Mouse (Mus musculus) lung, postnatal 0 days (tissue): ENCODE results near the gene Frs2. TPM values are rescaled to one million over a fixed set of nuclear protein-coding genes. Genes with fewer than 3 reads are reported as not detected.

Source experiments
- ATAC-seq: fragments of 200-750 bp; cut with Nextera tagmentation; 2 replicates; pipeline ENCODE4 v1.8.0; 2017; ENCODE audit warnings: moderate library complexity
- DNase-seq: peaks from one replicate; pipeline ENCODE4 v3.0.0-alpha.2; 2016; ENCODE audit warnings: low spot score
- H3K27ac ChIP-seq: fragments of 300-500 bp; sonication (generic); 2 replicates; pipeline ENCODE4 v1.5.1; 2014; ENCODE audit warnings: antibody characterized with exemption, mild to moderate bottlenecking, low read length, mixed read lengths
- H3K27me3 ChIP-seq: fragments of 300-500 bp; sonication (generic); replicated peaks from 2 replicates; pipeline ENCODE4 v1.6.1; 2014; ENCODE audit warnings: low read length, mixed read lengths; ENCODE audit not compliant: insufficient read depth
- H3K36me3 ChIP-seq: fragments of 300-500 bp; sonication (generic); 2 replicates; pipeline ENCODE4 v1.6.1; 2014; ENCODE audit warnings: low read length, mixed read lengths; ENCODE audit not compliant: insufficient read depth
- H3K4me1 ChIP-seq: fragments of 300-500 bp; sonication (generic); 2 replicates; pipeline ENCODE4 v1.6.1; 2014; ENCODE audit warnings: antibody characterized with exemption, low read depth, low read length, mixed read lengths; ENCODE audit not compliant: insufficient read depth
- H3K4me2 ChIP-seq: fragments of 300-500 bp; sonication (generic); replicated peaks from 2 replicates; pipeline ENCODE4 v1.6.1; 2014; ENCODE audit warnings: low read depth, mild to moderate bottlenecking, low read length, moderate library complexity, mixed read lengths
- H3K4me3 ChIP-seq: fragments of 300-500 bp; sonication (generic); 2 replicates; pipeline ENCODE4 v1.5.1; 2014; ENCODE audit warnings: low read depth, low read length
- H3K9ac ChIP-seq: fragments of 300-500 bp; sonication (generic); replicated peaks from 2 replicates; pipeline ENCODE4 v1.6.1; 2014; ENCODE audit warnings: low read depth, mild to moderate bottlenecking
- H3K9me3 ChIP-seq: fragments of 300-500 bp; sonication (generic); 2 replicates; pipeline ENCODE4 v1.6.1; 2016; ENCODE audit warnings: low read length, mixed read lengths
- CTCF ChIP-seq: IDR thresholded peaks from 2 replicates; pipeline ENCODE4 v1.5.1; 2016; ENCODE audit warnings: antibody characterized with exemption, mild to moderate bottlenecking
- EP300 ChIP-seq: IDR thresholded peaks from 2 replicates; pipeline ENCODE4 v1.6.1; 2016; ENCODE audit warnings: antibody characterized with exemption, mild to moderate bottlenecking, control low read depth
- WGBS: fragments of 180-500 bp; shearing (Covaris S2); extraction: QIAGEN DNeasy Blood & Tissue Kit; methylation state at CpG from one replicate; pipeline ENCODE4 v1.1.7; 2014; 5-methylcytosine and 5-hydroxymethylcytosine counted together
- polyA plus RNA-seq: library from polyadenylated mRNA; unstranded; fragments of >200 nt; fragmentation: Nextera tagmentation; extraction: Ambion mirVana; gene quantifications from 2 replicates; pipeline ENCODE4 v1.2.1, GENCODE M21; 2015

Frs2 gene
- polyA plus RNA-seq, 1 experiment from 2014 or later: 18.8 TPM

DNA sequence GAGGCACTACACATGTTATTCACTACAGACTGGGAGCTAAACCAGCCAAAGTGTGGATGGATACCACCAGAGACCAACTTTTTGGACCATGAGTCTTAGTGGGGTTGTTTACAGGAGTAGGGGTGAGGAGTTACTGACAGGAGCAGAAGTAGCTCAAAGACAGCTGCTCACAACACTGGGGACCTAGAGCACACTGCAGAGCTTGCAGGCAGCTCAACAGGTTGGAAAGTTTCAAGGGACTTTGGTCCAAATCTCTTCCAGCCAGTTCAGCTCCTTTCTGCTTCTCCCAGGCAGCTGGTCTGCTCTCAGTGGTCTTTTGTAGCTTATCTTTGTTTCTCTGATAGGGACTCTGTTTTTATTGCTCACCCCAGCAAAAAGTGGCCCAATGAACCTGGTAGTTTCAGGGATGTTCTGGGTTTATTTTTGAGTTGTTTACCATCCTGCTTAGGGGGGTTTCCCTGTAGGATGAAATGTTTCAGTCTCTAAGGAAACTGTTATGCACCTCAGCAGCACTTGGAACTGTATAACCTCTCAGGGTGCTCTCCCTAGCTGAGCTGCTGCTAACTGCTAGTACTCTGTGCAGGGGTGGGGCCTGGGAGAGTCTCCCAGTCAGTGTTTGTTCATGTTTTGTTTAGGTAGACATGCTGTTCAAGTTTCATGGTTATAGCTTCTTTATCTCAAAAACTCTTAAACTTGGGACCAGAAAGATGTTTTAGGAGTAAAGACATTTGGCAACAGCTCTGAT, 44.3 kb downstream of the Frs2 start:
- no peak for ATAC-seq
- Histone ChIP-seq H3K4me1 (peaks cover 13% of the 10 kb centered on the region; the same call in 1 of the 2 replicates), H3K4me2 (no peak overlapping the region), H3K4me3 (no peak overlapping the region), H3K9me3 (no peaks in the 10 kb centered on the region), H3K9ac (no peak overlapping the region), H3K27ac (no peak overlapping the region), H3K27me3 (no peaks in the 10 kb centered on the region), H3K36me3 (no peaks in the 10 kb centered on the region)
- no peak for DNase-seq
- TF ChIP-seq EP300 (no peak), CTCF (no peak)

DNA sequence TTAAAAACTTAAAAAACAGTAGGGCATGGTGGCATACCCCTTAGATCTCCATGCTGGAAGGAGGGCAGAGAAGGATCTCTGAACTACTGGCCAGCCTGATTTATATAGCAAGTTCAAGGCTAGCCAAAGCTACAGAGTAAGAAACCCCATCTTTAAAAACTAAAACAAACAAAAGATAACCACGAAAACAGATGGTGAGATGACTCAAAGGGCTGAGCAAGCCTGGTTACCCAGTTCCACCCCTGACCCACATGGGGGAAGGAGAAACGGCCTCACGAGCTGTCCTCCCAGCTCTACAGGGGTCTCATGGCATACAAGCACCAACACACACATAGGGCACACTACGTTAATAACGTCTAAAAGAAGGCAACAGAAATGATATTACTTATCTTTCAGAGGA, 48.2 kb downstream of the Frs2 start:
- Histone ChIP-seq H3K27me3 (no peaks in the 10 kb centered on the region), H3K36me3 (no peaks in the 10 kb centered on the region), H3K4me2 (no peak overlapping the region), H3K27ac (no peak overlapping the region), H3K4me1 (peaks cover 4% of the 10 kb centered on the region; the same call in 1 of the 2 replicates), H3K9ac (no peak overlapping the region), H3K9me3 (no peaks in the 10 kb centered on the region), H3K4me3 (no peak overlapping the region)
- ATAC-seq (no peak), DNase-seq (no peak)
- WGBS: 72% methylated on average over 5 of the region's 5 CpGs
- TF ChIP-seq CTCF (no peak), EP300 (no peak)

DNA sequence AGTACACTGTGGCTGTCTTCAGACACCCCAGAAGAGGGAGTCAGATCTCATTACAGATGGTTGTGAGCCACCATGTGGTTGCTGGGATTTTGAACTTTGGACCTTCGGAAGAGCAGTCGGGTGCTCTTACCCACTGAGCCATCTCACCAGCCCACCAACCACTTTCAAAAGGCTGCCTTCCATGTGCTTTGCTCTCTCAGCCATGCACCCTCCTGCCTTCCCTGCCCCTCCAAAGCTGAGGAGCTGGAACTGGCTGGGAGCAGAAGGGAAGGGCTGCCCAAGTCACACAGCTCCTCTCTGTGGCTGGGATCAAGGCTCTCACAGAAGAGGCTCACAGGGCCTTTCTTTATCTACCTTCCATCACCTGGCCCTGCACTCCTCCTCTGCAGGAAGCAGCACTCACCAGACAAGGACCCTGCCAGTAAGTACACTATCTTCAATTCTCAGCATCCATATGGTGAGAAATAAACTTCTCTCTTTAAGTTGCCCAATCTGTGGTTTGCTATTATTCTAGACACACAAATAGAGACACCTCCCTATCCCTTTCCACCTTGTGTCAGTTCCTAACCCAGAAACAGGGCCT, 51.1 kb downstream of the Frs2 start:
- no peak for ATAC-seq
- no peak for TF ChIP-seq EP300
- Histone ChIP-seq H3K9me3 (no peaks in the 10 kb centered on the region), H3K27ac (no peak overlapping the region), H3K9ac (no peak overlapping the region), H3K4me1 (no peaks in the 10 kb centered on the region), H3K4me3 (no peak overlapping the region), H3K4me2 (no peak overlapping the region), H3K36me3 (no peaks in the 10 kb centered on the region; the same call in 1 of the 2 replicates), H3K27me3 (no peaks in the 10 kb centered on the region)
- WGBS: 82% methylated on average over 2 of the region's 2 CpGs
- DNase-seq: no peak

- WGBS: 85% methylated on average over 6 of the region's 6 CpGs
- no peaks in the 10 kb centered on the region; the same call in 1 of the 2 replicates for H3K36me3 ChIP-seq
- ATAC-seq (no peak), DNase-seq (no peak)
- no peaks in the 10 kb centered on the region for H3K27me3 ChIP-seq
- no peak overlapping the region for H3K27ac ChIP-seq
- H3K9ac ChIP-seq: no peak overlapping the region
- no peaks in the 10 kb centered on the region for H3K4me1 ChIP-seq
- no peaks in the 10 kb centered on the region for H3K9me3 ChIP-seq
- no peak for TF ChIP-seq CTCF
- TF ChIP-seq EP300: no peak
- no peak overlapping the region for H3K4me2 ChIP-seq
- H3K4me3 ChIP-seq: no peak overlapping the region
Observed at GRCm38 (mm10) chr10:117096096-117096495, 52.2 kb downstream of the Frs2 start.

GRCm38 (mm10) chr10:117094504-117095329, 53.6 kb downstream of the Frs2 start:
- Histone ChIP-seq H3K4me1 (no peaks in the 10 kb centered on the region), H3K27ac (peak overlapping the region; percentile 73), H3K4me2 (no peak overlapping the region), H3K36me3 (no peaks in the 10 kb centered on the region; the same call in 1 of the 2 replicates), H3K9ac (no peak overlapping the region), H3K4me3 (no peak overlapping the region), H3K9me3 (no peaks in the 10 kb centered on the region), H3K27me3 (no peaks in the 10 kb centered on the region)
- DNase-seq (peak; percentile 96), ATAC-seq (peak; percentile 99)
- TF ChIP-seq EP300 (no peak), CTCF (peak; percentile 21; the same call in 1 of the 2 replicates)
- WGBS: 26% methylated on average over 15 of the region's 15 CpGs

GRCm38 (mm10) chr10:117089628-117090027, 58.7 kb downstream of the Frs2 start:
- no peak for TF ChIP-seq CTCF
- DNase-seq (peak; percentile 28), ATAC-seq (no peak)
- H3K4me1 ChIP-seq: no peaks in the 10 kb centered on the region
- H3K4me3 ChIP-seq: no peak overlapping the region
- no peaks in the 10 kb centered on the region for H3K9me3 ChIP-seq
- 34% methylated on average over 4 of the region's 4 CpGs for WGBS
- H3K4me2 ChIP-seq: no peak overlapping the region
- H3K27me3 ChIP-seq: no peaks in the 10 kb centered on the region
- H3K27ac ChIP-seq: no peak overlapping the region
- peaks cover 5% of the 10 kb centered on the region for H3K36me3 ChIP-seq
- no peak overlapping the region for H3K9ac ChIP-seq
